Comparison of ENCODE assay signal across 8 mouse cellular contexts in genomic region chr19:6979486-6980380, GRCm38 (mm10). TPM values are rescaled to one million over a fixed set of nuclear protein-coding genes. Genes with fewer than 3 reads are reported as not detected.
A peak's percentile ranks its signal among the peaks of the same experiment; 100 is the strongest.
DNase-seq lines count a peak whose midpoint lies in the region; ATAC-seq lines count a peak whose summit lies in the region.

No protein-coding gene starts in this region.

- peak overlapping the region; percentile 86 to 97 for H3K27ac ChIP-seq in heart, embryonic 14.5 days (replicated peaks in 1 of 2; ENCODE audit: control insufficient read depth in 1 of 2, insufficient read depth in 1 of 2, low read depth in 2 of 2, low read length in 2 of 2)
- H3K27ac ChIP-seq in liver, embryonic 13.5 days = peak overlapping the region; percentile 89
- peak overlapping the region; percentile 90 for H3K27ac ChIP-seq in stomach, embryonic 16.5 days (ENCODE audit: low read length)

- ATAC-seq in CD4-positive, CD25-positive, alpha-beta regulatory T cell, adult 4 months = peak; percentile 80
- peak; percentile 92 for ATAC-seq in heart, embryonic 14.5 days (ENCODE audit: insufficient number of reproducible peaks, insufficient read depth, low FRiP score, low read depth)
- ATAC-seq in liver, embryonic 13.5 days (ENCODE audit: low read depth) = peak; percentile 84
- ATAC-seq in stomach, embryonic 16.5 days (ENCODE audit: insufficient read depth, low FRiP score) = peak; percentile 93

- H3K36me3 ChIP-seq in heart, embryonic 14.5 days (ENCODE audit: control insufficient read depth, insufficient read depth, low read length) = peaks cover 58% of the 10 kb centered on the region
- peaks cover 45% of the 10 kb centered on the region for H3K36me3 ChIP-seq in liver, embryonic 13.5 days
- 0 out of 2 replicates have a peak, but pooled peaks cover 1% of the 10 kb centered on the region for H3K36me3 ChIP-seq in stomach, embryonic 16.5 days (ENCODE audit: control insufficient read depth, insufficient read depth, low read length)

- H3K4me3 ChIP-seq in heart, embryonic 14.5 days (ENCODE audit: control insufficient read depth in 1 of 2, insufficient read depth in 1 of 2, low read depth in 1 of 2, low read length in 2 of 2) = peak overlapping the region; percentile 75 to 80
- peak overlapping the region; percentile 80 for H3K4me3 ChIP-seq in liver, embryonic 13.5 days (replicated peaks)
- peak overlapping the region; percentile 68 for H3K4me3 ChIP-seq in stomach, embryonic 16.5 days (replicated peaks; ENCODE audit: low read length)

- WGBS in heart, embryonic 14.5 days = under 1% methylated on average over 58 of the region's 59 CpGs
- WGBS in liver, embryonic 13.5 days (ENCODE audit: insufficient replicate concordance) = under 1% methylated on average over 57 of the region's 59 CpGs
- under 1% methylated on average over 58 of the region's 59 CpGs for WGBS in stomach, embryonic 16.5 days

- H3K9ac ChIP-seq in heart, embryonic 14.5 days (ENCODE audit: low read length) = peak overlapping the region; percentile 85
- peak overlapping the region; percentile 85 for H3K9ac ChIP-seq in liver, embryonic 13.5 days
- peak overlapping the region; percentile 94 for H3K9ac ChIP-seq in stomach, embryonic 16.5 days (ENCODE audit: low read length)

- peak; percentile 98 for DNase-seq in c-Kit-negative CD71-positive TER-119-positive erythroid progenitor cells, embryonic 14.5 days (ENCODE audit: low read depth, low spot score)
- DNase-seq in fibroblast of lung, adult 2 months (ENCODE audit: low read depth) = peak; percentile 98
- peak; percentile 100 for DNase-seq in kidney, postnatal 14 days
- DNase-seq in liver, embryonic 13.5 days = peak; percentile 98
- peak; percentile 100 for DNase-seq in neural tube, embryonic 10.5 days (ENCODE audit: extremely low spot score, low spot score)

- no peaks in the 10 kb centered on the region for H3K9me3 ChIP-seq in heart, embryonic 14.5 days (ENCODE audit: control insufficient read depth, low read length)
- H3K9me3 ChIP-seq in liver, embryonic 13.5 days (replicated peaks) = no peaks in the 10 kb centered on the region
- H3K9me3 ChIP-seq in stomach, embryonic 16.5 days (replicated peaks; ENCODE audit: control insufficient read depth, low read length) = no peaks in the 10 kb centered on the region

- H3K4me1 ChIP-seq in heart, embryonic 14.5 days (ENCODE audit: control insufficient read depth in 2 of 2, insufficient read depth in 2 of 2, low read length in 2 of 2) = peaks cover 18 to 38% of the 10 kb centered on the region in 2 experiments; a peak in 3 of 4 replicates
- peaks cover 66% of the 10 kb centered on the region for H3K4me1 ChIP-seq in liver, embryonic 13.5 days (replicated peaks)
- peaks cover 38% of the 10 kb centered on the region for H3K4me1 ChIP-seq in stomach, embryonic 16.5 days (ENCODE audit: control insufficient read depth, insufficient read depth, low read length)

- peak overlapping the region; percentile 71 for H3K4me2 ChIP-seq in heart, embryonic 14.5 days (ENCODE audit: low read length)
- peak overlapping the region; percentile 97 for H3K4me2 ChIP-seq in liver, embryonic 13.5 days
- H3K4me2 ChIP-seq in stomach, embryonic 16.5 days (ENCODE audit: low read depth, low read length) = peak overlapping the region; percentile 89

- H3K27me3 ChIP-seq in heart, embryonic 14.5 days (ENCODE audit: control insufficient read depth, insufficient read depth, low read length) = no peaks in the 10 kb centered on the region
- H3K27me3 ChIP-seq in liver, embryonic 13.5 days = no peaks in the 10 kb centered on the region
- H3K27me3 ChIP-seq in stomach, embryonic 16.5 days (ENCODE audit: control insufficient read depth, insufficient read depth, low read length) = no peaks in the 10 kb centered on the region

RNA-seq across cellular contexts. Expression of gene Fkbp2, which starts 0.6 kb away (rescaled TPM):
- polyA plus RNA-seq in CD4-positive, CD25-positive, alpha-beta regulatory T cell, adult 4 months (2017; shearing (Covaris generic)) = 10 to 100 TPM; 46.8 to 56.8 TPM
- 64.2 and 65.1 TPM in 2 replicates for polyA plus RNA-seq in heart, embryonic 14.5 days (2014; fragmentation: Nextera tagmentation; extraction: Ambion mirVana)
- 88.0 and 91.6 TPM in 2 replicates for polyA plus RNA-seq in liver, embryonic 13.5 days (2015; fragmentation: Nextera tagmentation; extraction: Ambion mirVana)
- polyA plus RNA-seq in stomach, embryonic 16.5 days (2015; fragmentation: Nextera tagmentation; extraction: Ambion mirVana) = 153 and 158 TPM in 2 replicates

RNA-seq across cellular contexts. Expression of gene Plcb3, which starts 3.5 kb away (rescaled TPM):
- polyA plus RNA-seq in CD4-positive, CD25-positive, alpha-beta regulatory T cell, adult 4 months (2017; shearing (Covaris generic)) = 1 to 10 TPM; 3.2 to 3.4 TPM
- 15.2 and 16.8 TPM in 2 replicates for polyA plus RNA-seq in heart, embryonic 14.5 days (2014; fragmentation: Nextera tagmentation; extraction: Ambion mirVana)
- 5.6 and 6.3 TPM in 2 replicates for polyA plus RNA-seq in liver, embryonic 13.5 days (2015; fragmentation: Nextera tagmentation; extraction: Ambion mirVana)
- polyA plus RNA-seq in stomach, embryonic 16.5 days (2015; fragmentation: Nextera tagmentation; extraction: Ambion mirVana) = 61.7 and 65.4 TPM in 2 replicates

RNA-seq across cellular contexts. Expression of gene Ppp1r14b, which starts 5.0 kb away (rescaled TPM):
- 10 to 100 TPM in 1 of 2 experiments, 1 to 10 TPM in 1; 9.3 to 23.8 TPM for polyA plus RNA-seq in CD4-positive, CD25-positive, alpha-beta regulatory T cell, adult 4 months (2017; shearing (Covaris generic))
- 170 and 184 TPM in 2 replicates for polyA plus RNA-seq in heart, embryonic 14.5 days (2014; fragmentation: Nextera tagmentation; extraction: Ambion mirVana)
- 73.6 and 81.7 TPM in 2 replicates for polyA plus RNA-seq in liver, embryonic 13.5 days (2015; fragmentation: Nextera tagmentation; extraction: Ambion mirVana)
- polyA plus RNA-seq in stomach, embryonic 16.5 days (2015; fragmentation: Nextera tagmentation; extraction: Ambion mirVana) = 53.7 and 70.6 TPM in 2 replicates

RNA-seq across cellular contexts. Expression of gene Vegfb, which starts 7.7 kb away (rescaled TPM):
- polyA plus RNA-seq in CD4-positive, CD25-positive, alpha-beta regulatory T cell, adult 4 months (2017; shearing (Covaris generic)) = 1 to 10 TPM; 3.3 to 4.4 TPM
- 141 and 153 TPM in 2 replicates for polyA plus RNA-seq in heart, embryonic 14.5 days (2014; fragmentation: Nextera tagmentation; extraction: Ambion mirVana)
- polyA plus RNA-seq in liver, embryonic 13.5 days (2015; fragmentation: Nextera tagmentation; extraction: Ambion mirVana) = 13.7 and 16.0 TPM in 2 replicates
- 19.0 and 19.7 TPM in 2 replicates for polyA plus RNA-seq in stomach, embryonic 16.5 days (2015; fragmentation: Nextera tagmentation; extraction: Ambion mirVana)

RNA-seq across cellular contexts. Expression of gene Dnajc4, which starts 12.6 kb away (rescaled TPM):
- 10 to 100 TPM; 59.8 to 74.9 TPM for polyA plus RNA-seq in CD4-positive, CD25-positive, alpha-beta regulatory T cell, adult 4 months (2017; shearing (Covaris generic))
- 40.0 and 42.9 TPM in 2 replicates for polyA plus RNA-seq in heart, embryonic 14.5 days (2014; fragmentation: Nextera tagmentation; extraction: Ambion mirVana)
- polyA plus RNA-seq in liver, embryonic 13.5 days (2015; fragmentation: Nextera tagmentation; extraction: Ambion mirVana) = 9.8 and 11.8 TPM in 2 replicates
- polyA plus RNA-seq in stomach, embryonic 16.5 days (2015; fragmentation: Nextera tagmentation; extraction: Ambion mirVana) = 28.8 TPM in 2 replicates

Comparison
In these comparisons a context has a peak if more than half of its experiments do, and no peak if none do; other contexts are left out.
1. Peak in every context shown above with its lines: DNase-seq, ATAC-seq, H3K4me3 ChIP-seq and H3K27ac ChIP-seq.